Mouse (Mus musculus) forebrain, embryonic 13.5 days (tissue): ENCODE results near the gene Srsy. TPM values are rescaled to one million over a fixed set of nuclear protein-coding genes. Genes with fewer than 3 reads are reported as not detected.
"Not testable (repeated sequence)": the region's sequence is repeated elsewhere in the genome, so short reads cannot be mapped to it uniquely, and the experiment has no call there.

Experiments used
- ATAC-seq: fragments of 200-750 bp; cut with Nextera tagmentation; 2 replicates; pipeline ENCODE4 v1.8.0; 2017
- H3K27ac ChIP-seq: fragments of 300-500 bp; sonication (generic); 2 replicates; pipeline ENCODE4 v1.5.1; 2015; ENCODE audit warnings: inconsistent platforms, mild to moderate bottlenecking, moderate library complexity
- H3K27me3 ChIP-seq: fragments of 300-500 bp; sonication (generic); 2 replicates; pipeline ENCODE4 v1.6.1; 2015; ENCODE audit warnings: mild to moderate bottlenecking, inconsistent platforms
- H3K36me3 ChIP-seq: fragments of 300-500 bp; sonication (generic); 2 replicates; pipeline ENCODE4 v1.6.1; 2015; ENCODE audit warnings: mild to moderate bottlenecking, inconsistent platforms; ENCODE audit not compliant: poor library complexity, severe bottlenecking
- H3K4me1 ChIP-seq: fragments of 300-500 bp; sonication (generic); 2 replicates; pipeline ENCODE4 v1.6.1; 2015; ENCODE audit warnings: inconsistent platforms
- H3K4me2 ChIP-seq: fragments of 300-500 bp; sonication (generic); 2 replicates; pipeline ENCODE4 v1.6.1; 2015; ENCODE audit warnings: inconsistent platforms, mild to moderate bottlenecking, moderate library complexity
- H3K4me3 ChIP-seq: fragments of 300-500 bp; sonication (generic); 2 replicates; pipeline ENCODE4 v1.5.1; 2015; ENCODE audit warnings: mild to moderate bottlenecking, inconsistent platforms
- H3K9ac ChIP-seq: fragments of 300-500 bp; sonication (generic); 2 replicates; pipeline ENCODE4 v1.6.1; 2015; ENCODE audit warnings: mild to moderate bottlenecking, inconsistent platforms
- H3K9me3 ChIP-seq: fragments of 300-500 bp; sonication (generic); replicated peaks from 2 replicates; pipeline ENCODE4 v1.6.1; 2016; ENCODE audit warnings: inconsistent platforms
- WGBS: fragments of 180-500 bp; shearing (Covaris S2); methylation state at CpG from one replicate; pipeline ENCODE4 v1.1.7; 2015; 5-methylcytosine and 5-hydroxymethylcytosine counted together
- polyA plus RNA-seq: library from polyadenylated mRNA; unstranded; fragments of >200 nt; fragmentation: Nextera tagmentation; extraction: Ambion mirVana; gene quantifications from 2 replicates; pipeline ENCODE4 v1.2.1, GENCODE M21; 2015

Srsy gene
- not detected in 2 replicates for polyA plus RNA-seq

DNA sequence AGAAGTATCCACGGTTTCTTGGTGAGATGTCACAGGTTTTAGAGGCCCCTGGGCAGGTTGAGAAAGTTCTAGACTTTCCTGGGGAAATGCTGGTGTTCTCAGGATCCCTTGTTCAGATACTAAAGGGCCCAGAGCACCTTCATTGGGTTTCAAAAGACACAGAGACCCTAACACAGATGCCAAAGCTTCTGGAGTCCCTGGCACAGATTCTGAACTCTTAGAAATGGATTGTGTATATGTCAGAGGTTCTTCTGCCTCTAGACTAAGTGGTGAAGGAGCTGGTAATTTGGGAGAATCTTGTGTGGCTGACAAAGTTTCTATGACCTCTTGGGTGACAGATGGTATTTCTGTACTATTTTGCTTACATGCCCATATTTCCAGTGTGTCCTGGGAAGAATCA is at the start of gene Srsy:
Srsy (minus strand) TSS at position 101 of the 400 bp plus-strand sequence.
- WGBS = no CpG with 5 or more reads among the region's 1 CpGs
- H3K27me3 ChIP-seq, H3K9ac ChIP-seq, H3K4me1 ChIP-seq, H3K27ac ChIP-seq, H3K9me3 ChIP-seq, H3K36me3 ChIP-seq, H3K4me2 ChIP-seq, H3K4me3 ChIP-seq, ATAC-seq: not testable (repeated sequence)

Other genes with a start within 250 kb of the Srsy start
- gene Gm21904, start 91.1 kb downstream of the Srsy start, polyA plus RNA-seq = not detected in 2 replicates
- gene Gm20772, start 62.6 kb downstream of the Srsy start, polyA plus RNA-seq = not detected in 2 replicates
- gene Gm20831, start 62.6 kb downstream of the Srsy start, polyA plus RNA-seq = not detected in 2 replicates
- gene Gm21764, start 124.5 kb upstream of the Srsy start, polyA plus RNA-seq = not detected in 2 replicates
- not detected in 2 replicates for gene Ssty1, start 151.8 kb upstream of the Srsy start, polyA plus RNA-seq